Mouse (Mus musculus): Measurements from ENCODE around the gene Slc25a17.
A peak's percentile ranks its signal among the peaks of the same experiment; 100 is the strongest.

Gene Slc25a17

GRCm38 (mm10) chr15:81361417-81362015 is 904 bp upstream of the Slc25a17 start:
- H3K4me3 ChIP-seq (replicated peaks; ENCODE audit: low read length) = 0 out of 2 replicates have a peak overlapping the region, but pooled peaks have one; percentile 91
- no peaks in the 10 kb centered on the region for H3K9me3 ChIP-seq (ENCODE audit: low read length)
- peaks cover 56% of the 10 kb centered on the region for H3K36me3 ChIP-seq (ENCODE audit: insufficient read depth, low read length)
- no peaks in the 10 kb centered on the region for H3K27me3 ChIP-seq (ENCODE audit: insufficient read depth, low read length)
- H3K4me1 ChIP-seq (replicated peaks; ENCODE audit: low read depth, low read length) = peaks cover 58% of the 10 kb centered on the region
- TF ChIP-seq NANOG (IDR thresholded peaks at IDR 0.05; ENCODE audit: borderline replicate concordance, low read length) = no peak

GRCm38 (mm10) chr15:81361022-81361404 is 401 bp upstream of the Slc25a17 start:
- Histone ChIP-seq H3K27me3 (ENCODE audit: insufficient read depth, low read length) (no peaks in the 10 kb centered on the region), H3K36me3 (ENCODE audit: insufficient read depth, low read length) (peaks cover 51% of the 10 kb centered on the region), H3K4me3 (replicated peaks; ENCODE audit: low read length) (peak overlapping the region; percentile 91), H3K4me1 (replicated peaks; ENCODE audit: low read depth, low read length) (peaks cover 60% of the 10 kb centered on the region), H3K9me3 (ENCODE audit: low read length) (no peaks in the 10 kb centered on the region)
- TF ChIP-seq CTCF (conservative IDR thresholded peaks at IDR 0.05; ENCODE audit: low read length) (no peak), NANOG (IDR thresholded peaks at IDR 0.05; ENCODE audit: borderline replicate concordance, low read length) (no peak), POU5F1 (IDR thresholded peaks at IDR 0.05; ENCODE audit: borderline replicate concordance, low read length) (no peak)

DNA sequence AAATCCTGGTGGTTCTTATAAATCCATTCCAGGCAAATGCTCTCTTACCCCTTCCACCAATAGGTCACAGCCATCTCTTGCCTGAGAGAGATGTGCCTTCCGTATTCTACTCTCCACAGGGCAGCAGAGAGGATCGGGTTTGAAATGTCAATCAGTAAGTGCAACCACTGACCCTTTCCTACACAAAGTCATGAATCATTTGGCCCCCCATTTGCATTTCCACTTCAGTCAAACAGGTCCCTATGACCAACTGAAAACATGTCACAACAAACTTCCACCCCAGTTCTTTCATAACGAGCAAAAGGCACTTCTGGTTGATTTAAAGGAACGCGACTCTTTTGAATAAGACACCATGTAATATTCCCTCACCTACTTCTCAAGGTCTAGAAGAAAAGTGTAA is 1.2 kb downstream of the Slc25a17 start:
- Histone ChIP-seq H3K9me3 (ENCODE audit: low read length) (no peaks in the 10 kb centered on the region), H3K4me3 (replicated peaks; ENCODE audit: low read length) (peak overlapping the region; percentile 91), H3K36me3 (ENCODE audit: insufficient read depth, low read length) (peaks cover 36% of the 10 kb centered on the region), H3K27me3 (ENCODE audit: insufficient read depth, low read length) (no peaks in the 10 kb centered on the region), H3K4me1 (replicated peaks; ENCODE audit: low read depth, low read length) (peaks cover 63% of the 10 kb centered on the region)
- no peak for TF ChIP-seq NANOG (IDR thresholded peaks at IDR 0.05; ENCODE audit: borderline replicate concordance, low read length)
- no peak for TF ChIP-seq POU5F1 (IDR thresholded peaks at IDR 0.05; ENCODE audit: borderline replicate concordance, low read length)

DNA sequence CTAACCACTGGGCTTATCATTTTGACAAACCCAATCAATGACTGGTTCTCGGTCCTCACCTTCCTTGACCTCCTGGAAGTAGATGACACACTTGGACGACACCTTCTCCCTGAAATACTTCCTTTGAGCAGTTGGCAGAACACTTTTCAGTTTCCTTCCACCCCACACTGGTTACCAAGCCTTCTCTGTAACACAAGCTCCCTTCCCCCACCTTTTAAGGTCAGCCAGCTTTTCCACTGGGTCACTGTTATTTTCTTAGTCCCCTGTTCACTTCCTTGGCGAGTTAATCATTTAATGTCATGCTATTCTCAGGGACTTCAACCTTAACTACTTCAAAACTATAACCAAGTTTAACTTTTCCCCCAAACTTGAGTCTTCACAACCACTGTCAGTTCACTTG is 1.7 kb downstream of the Slc25a17 start:
- peaks cover 36% of the 10 kb centered on the region for H3K36me3 ChIP-seq (ENCODE audit: insufficient read depth, low read length)
- H3K4me1 ChIP-seq (replicated peaks; ENCODE audit: low read depth, low read length) = peaks cover 63% of the 10 kb centered on the region
- H3K27me3 ChIP-seq (ENCODE audit: insufficient read depth, low read length) = no peaks in the 10 kb centered on the region
- no peaks in the 10 kb centered on the region for H3K9me3 ChIP-seq (ENCODE audit: low read length)
- no peak overlapping the region for H3K4me3 ChIP-seq (replicated peaks; ENCODE audit: low read length)
- no peak for TF ChIP-seq CTCF (conservative IDR thresholded peaks at IDR 0.05; ENCODE audit: low read length)
- no peak for TF ChIP-seq POU5F1 (IDR thresholded peaks at IDR 0.05; ENCODE audit: borderline replicate concordance, low read length)
- TF ChIP-seq NANOG (IDR thresholded peaks at IDR 0.05; ENCODE audit: borderline replicate concordance, low read length) = no peak

DNA sequence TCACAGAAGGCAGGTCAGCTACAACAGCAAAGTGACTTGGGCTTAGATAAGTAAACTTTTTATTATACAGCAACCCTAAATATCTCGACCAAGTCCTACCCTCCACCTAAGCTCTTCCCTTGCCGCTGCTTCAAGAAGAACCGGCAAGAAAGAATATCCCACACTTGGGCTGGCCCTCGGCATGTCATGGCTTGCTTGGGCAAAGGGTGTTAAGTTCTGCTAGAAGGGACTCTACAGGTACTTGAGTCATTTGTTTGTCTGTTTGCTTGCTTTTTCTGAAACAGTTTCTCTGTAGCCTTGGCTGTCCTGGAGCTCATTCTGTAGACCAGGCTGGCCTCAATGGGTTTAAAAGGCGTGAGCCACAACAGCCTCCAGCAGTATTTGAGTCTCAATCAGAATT is 3.7 kb downstream of the Slc25a17 start:
- Histone ChIP-seq H3K4me1 (replicated peaks; ENCODE audit: low read depth, low read length) (peaks cover 51% of the 10 kb centered on the region), H3K27me3 (ENCODE audit: insufficient read depth, low read length) (no peaks in the 10 kb centered on the region), H3K9me3 (ENCODE audit: low read length) (no peaks in the 10 kb centered on the region), H3K4me3 (replicated peaks; ENCODE audit: low read length) (no peak overlapping the region), H3K36me3 (ENCODE audit: insufficient read depth, low read length) (peaks cover 22% of the 10 kb centered on the region; the same call in 1 of the 2 replicates)
- TF ChIP-seq POU5F1 (IDR thresholded peaks at IDR 0.05; ENCODE audit: borderline replicate concordance, low read length) = no peak
- TF ChIP-seq NANOG (IDR thresholded peaks at IDR 0.05; ENCODE audit: borderline replicate concordance, low read length) = no peak
- TF ChIP-seq CTCF (conservative IDR thresholded peaks at IDR 0.05; ENCODE audit: low read length) = no peak

- H3K9me3 ChIP-seq (ENCODE audit: low read length) = no peaks in the 10 kb centered on the region
- TF ChIP-seq CTCF (conservative IDR thresholded peaks at IDR 0.05; ENCODE audit: low read length) (peak; percentile 86), POU5F1 (IDR thresholded peaks at IDR 0.05; ENCODE audit: borderline replicate concordance, low read length) (no peak)
- H3K4me1 ChIP-seq (replicated peaks; ENCODE audit: low read depth, low read length) = peaks cover 40% of the 10 kb centered on the region
- no peak overlapping the region for H3K4me3 ChIP-seq (replicated peaks; ENCODE audit: low read length)
- no peaks in the 10 kb centered on the region for H3K27me3 ChIP-seq (ENCODE audit: insufficient read depth, low read length)
- H3K36me3 ChIP-seq (ENCODE audit: insufficient read depth, low read length) = peaks cover 27% of the 10 kb centered on the region; the same call in 1 of the 2 replicates
Observed at GRCm38 (mm10) chr15:81355146-81355761, 5.4 kb downstream of the Slc25a17 start.

GRCm38 (mm10) chr15:81352638-81353037 is 8.0 kb downstream of the Slc25a17 start:
- Histone ChIP-seq H3K27me3 (ENCODE audit: insufficient read depth, low read length) (no peaks in the 10 kb centered on the region), H3K36me3 (ENCODE audit: insufficient read depth, low read length) (peaks cover 26% of the 10 kb centered on the region), H3K9me3 (ENCODE audit: low read length) (no peaks in the 10 kb centered on the region), H3K4me1 (replicated peaks; ENCODE audit: low read depth, low read length) (peaks cover 16% of the 10 kb centered on the region), H3K4me3 (replicated peaks; ENCODE audit: low read length) (no peak overlapping the region)
- TF ChIP-seq NANOG (IDR thresholded peaks at IDR 0.05; ENCODE audit: borderline replicate concordance, low read length) (no peak), POU5F1 (IDR thresholded peaks at IDR 0.05; ENCODE audit: borderline replicate concordance, low read length) (no peak), CTCF (conservative IDR thresholded peaks at IDR 0.05; ENCODE audit: low read length) (no peak)

- no peaks in the 10 kb centered on the region; the same call in 1 of the 2 replicates for H3K4me1 ChIP-seq (replicated peaks; ENCODE audit: low read depth, low read length)
- H3K9me3 ChIP-seq (ENCODE audit: low read length) = no peaks in the 10 kb centered on the region
- no peak overlapping the region for H3K4me3 ChIP-seq (replicated peaks; ENCODE audit: low read length)
- no peaks in the 10 kb centered on the region for H3K27me3 ChIP-seq (ENCODE audit: insufficient read depth, low read length)
- TF ChIP-seq POU5F1 (IDR thresholded peaks at IDR 0.05; ENCODE audit: borderline replicate concordance, low read length) = no peak
- no peak for TF ChIP-seq NANOG (IDR thresholded peaks at IDR 0.05; ENCODE audit: borderline replicate concordance, low read length)
- TF ChIP-seq CTCF (conservative IDR thresholded peaks at IDR 0.05; ENCODE audit: low read length) = no peak
- H3K36me3 ChIP-seq (ENCODE audit: insufficient read depth, low read length) = peaks cover 34% of the 10 kb centered on the region
Observed at GRCm38 (mm10) chr15:81350401-81350800, 10.2 kb downstream of the Slc25a17 start.

GRCm38 (mm10) chr15:81348366-81348765 is 12.2 kb downstream of the Slc25a17 start:
- Histone ChIP-seq H3K4me1 (replicated peaks; ENCODE audit: low read depth, low read length) (no peaks in the 10 kb centered on the region), H3K9me3 (ENCODE audit: low read length) (no peaks in the 10 kb centered on the region), H3K4me3 (replicated peaks; ENCODE audit: low read length) (no peak overlapping the region), H3K27me3 (ENCODE audit: insufficient read depth, low read length) (no peaks in the 10 kb centered on the region), H3K36me3 (ENCODE audit: insufficient read depth, low read length) (peaks cover 42% of the 10 kb centered on the region)
- TF ChIP-seq NANOG (IDR thresholded peaks at IDR 0.05; ENCODE audit: borderline replicate concordance, low read length) = no peak
- TF ChIP-seq POU5F1 (IDR thresholded peaks at IDR 0.05; ENCODE audit: borderline replicate concordance, low read length) = no peak
- no peak for TF ChIP-seq CTCF (conservative IDR thresholded peaks at IDR 0.05; ENCODE audit: low read length)
